Mouse (Mus musculus): ENCODE results near the gene Syt16. TPM values are rescaled to one million over a fixed set of nuclear protein-coding genes. Genes with fewer than 3 reads are reported as not detected.

Syt16 gene
- polyA plus RNA-seq, 1 experiment from 2014 or later, result 1.6 TPM

DNA sequence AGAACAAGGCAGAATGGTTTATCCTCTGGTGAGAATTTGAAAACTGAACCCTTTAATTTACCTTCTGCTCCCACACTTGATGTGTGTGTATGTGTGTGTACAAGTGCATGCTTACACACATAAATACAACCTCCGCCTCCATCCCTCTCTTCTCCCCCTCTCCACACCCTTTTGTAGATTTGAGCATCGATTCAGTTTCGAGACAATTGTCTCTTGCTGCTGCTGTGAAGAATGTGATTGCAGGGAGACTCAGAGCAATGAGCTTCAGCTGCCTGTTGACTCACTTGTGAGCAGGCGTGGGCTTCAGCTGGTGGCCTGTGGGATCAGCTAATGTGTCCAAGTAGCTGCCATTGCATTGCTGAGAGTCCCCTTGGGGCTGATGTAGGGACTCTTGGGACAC lies 46.8 kb downstream of the Syt16 start:
- Histone ChIP-seq H3K9me3 (ENCODE audit: low read depth, low read length) (no peaks in the 10 kb centered on the region), H3K4me2 (no peak overlapping the region), H3K4me1 (ENCODE audit: insufficient read depth) (no peaks in the 10 kb centered on the region), H3K27me3 (ENCODE audit: insufficient read depth, low read length) (no peaks in the 10 kb centered on the region), H3K27ac (ENCODE audit: low read depth) (no peak overlapping the region), H3K36me3 (ENCODE audit: insufficient read depth) (no peaks in the 10 kb centered on the region), H3K4me3 (ENCODE audit: low read depth, low read length) (no peak overlapping the region), H3K9ac (no peak overlapping the region)
- TF ChIP-seq CTCF (IDR thresholded peaks at IDR 0.05; ENCODE audit: low read depth), result no peak
- 75% methylated on average over 4 of the region's 4 CpGs for WGBS
- DNase-seq, result no peak
- no peak for ATAC-seq (ENCODE audit: insufficient read depth)

- H3K36me3 ChIP-seq (ENCODE audit: insufficient read depth), result no peaks in the 10 kb centered on the region
- TF ChIP-seq CTCF (IDR thresholded peaks at IDR 0.05; ENCODE audit: low read depth), result peak; percentile 77
Observed at GRCm38 (mm10) chr12:74055336-74055931, 58.0 kb downstream of the Syt16 start.

GRCm38 (mm10) chr12:74056162-74056561 lies 58.7 kb downstream of the Syt16 start:
- no peaks in the 10 kb centered on the region for H3K9me3 ChIP-seq (ENCODE audit: low read depth, low read length)
- no peak for TF ChIP-seq CTCF (IDR thresholded peaks at IDR 0.05; ENCODE audit: low read depth)
- H3K4me2 ChIP-seq, result no peak overlapping the region
- 27% methylated on average over 2 of the region's 2 CpGs for WGBS
- no peak overlapping the region for H3K9ac ChIP-seq
- no peak overlapping the region for H3K27ac ChIP-seq (ENCODE audit: low read depth)
- ATAC-seq (ENCODE audit: insufficient read depth) (peak; percentile 49; the same call in 1 of the 2 replicates), DNase-seq (peak; percentile 33)
- H3K36me3 ChIP-seq (ENCODE audit: insufficient read depth), result no peaks in the 10 kb centered on the region
- H3K4me1 ChIP-seq (ENCODE audit: insufficient read depth), result no peaks in the 10 kb centered on the region
- no peak overlapping the region for H3K4me3 ChIP-seq (ENCODE audit: low read depth, low read length)
- H3K27me3 ChIP-seq (ENCODE audit: insufficient read depth, low read length), result no peaks in the 10 kb centered on the region

More at GRCm38 (mm10) chr12:74055336-74055931, 58.0 kb downstream of the Syt16 start:
- Histone ChIP-seq H3K4me3 (ENCODE audit: low read depth, low read length) (no peak overlapping the region), H3K9ac (no peak overlapping the region), H3K4me2 (no peak overlapping the region), H3K4me1 (ENCODE audit: insufficient read depth) (no peaks in the 10 kb centered on the region), H3K27me3 (ENCODE audit: insufficient read depth, low read length) (no peaks in the 10 kb centered on the region), H3K9me3 (ENCODE audit: low read depth, low read length) (no peaks in the 10 kb centered on the region), H3K27ac (ENCODE audit: low read depth) (no peak overlapping the region)
- WGBS, result 44% methylated on average over 12 of the region's 12 CpGs
- peak; percentile 66; the same call in 1 of the 2 replicates for ATAC-seq (ENCODE audit: insufficient read depth)
- peak; percentile 79 for DNase-seq

DNA sequence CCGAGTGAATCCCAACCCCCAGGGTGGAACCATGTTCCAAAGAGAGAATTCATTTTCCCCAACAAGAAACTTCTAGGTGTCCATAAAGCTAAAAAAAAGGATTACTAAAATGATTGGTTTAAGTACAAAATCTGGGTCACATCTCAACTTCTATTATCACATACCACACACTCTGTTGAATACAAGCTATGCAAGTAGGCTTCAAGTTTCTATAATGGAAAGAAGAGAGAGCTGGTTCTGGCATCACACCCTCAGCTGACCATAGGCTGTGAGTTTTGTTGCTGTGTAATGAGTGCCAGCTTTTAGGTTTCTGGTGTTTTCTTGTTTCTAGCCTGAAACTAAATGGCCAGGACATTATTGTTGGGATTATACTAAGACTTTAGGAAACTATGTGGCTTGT lies 65.1 kb downstream of the Syt16 start:
- no peak overlapping the region for H3K4me3 ChIP-seq (ENCODE audit: low read depth, low read length)
- no peaks in the 10 kb centered on the region for H3K9me3 ChIP-seq (ENCODE audit: low read depth, low read length)
- ATAC-seq (ENCODE audit: insufficient read depth) (no peak), DNase-seq (no peak)
- no peaks in the 10 kb centered on the region for H3K27me3 ChIP-seq (ENCODE audit: insufficient read depth, low read length)
- no peak overlapping the region for H3K27ac ChIP-seq (ENCODE audit: low read depth)
- H3K4me1 ChIP-seq (ENCODE audit: insufficient read depth), result no peaks in the 10 kb centered on the region
- 73% methylated on average over 1 of the region's 1 CpGs for WGBS
- no peak for TF ChIP-seq CTCF (IDR thresholded peaks at IDR 0.05; ENCODE audit: low read depth)
- H3K36me3 ChIP-seq (ENCODE audit: insufficient read depth), result no peaks in the 10 kb centered on the region
- H3K9ac ChIP-seq, result no peak overlapping the region
- H3K4me2 ChIP-seq, result no peak overlapping the region

DNA sequence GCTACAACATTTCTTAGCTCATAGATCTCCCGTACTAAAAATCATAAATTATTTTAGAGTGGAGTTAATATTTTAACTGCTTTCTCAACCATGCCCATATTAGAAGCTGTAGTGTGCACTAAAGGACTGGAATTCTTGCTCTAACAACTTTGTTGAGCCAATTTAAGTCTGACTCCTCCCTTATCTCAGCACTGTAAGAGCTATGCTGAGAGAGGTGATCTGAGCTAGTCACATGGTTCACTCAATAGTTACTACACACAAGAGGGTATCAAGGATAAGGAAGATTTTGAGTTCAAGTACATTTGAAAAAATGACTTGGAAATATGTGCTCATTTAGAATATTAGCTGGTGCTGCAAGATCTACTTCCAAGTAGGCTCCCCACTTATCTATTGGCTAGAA lies 71.5 kb downstream of the Syt16 start:
- Histone ChIP-seq H3K9ac (no peak overlapping the region), H3K4me3 (ENCODE audit: low read depth, low read length) (no peak overlapping the region), H3K27ac (ENCODE audit: low read depth) (no peak overlapping the region), H3K27me3 (ENCODE audit: insufficient read depth, low read length) (no peaks in the 10 kb centered on the region), H3K4me2 (no peak overlapping the region), H3K4me1 (ENCODE audit: insufficient read depth) (no peaks in the 10 kb centered on the region), H3K9me3 (ENCODE audit: low read depth, low read length) (no peaks in the 10 kb centered on the region), H3K36me3 (ENCODE audit: insufficient read depth) (no peaks in the 10 kb centered on the region)
- TF ChIP-seq CTCF (IDR thresholded peaks at IDR 0.05; ENCODE audit: low read depth), result no peak
- WGBS, result 72% methylated on average over 1 of the region's 1 CpGs
- ATAC-seq (ENCODE audit: insufficient read depth), result no peak
- DNase-seq, result no peak

DNA sequence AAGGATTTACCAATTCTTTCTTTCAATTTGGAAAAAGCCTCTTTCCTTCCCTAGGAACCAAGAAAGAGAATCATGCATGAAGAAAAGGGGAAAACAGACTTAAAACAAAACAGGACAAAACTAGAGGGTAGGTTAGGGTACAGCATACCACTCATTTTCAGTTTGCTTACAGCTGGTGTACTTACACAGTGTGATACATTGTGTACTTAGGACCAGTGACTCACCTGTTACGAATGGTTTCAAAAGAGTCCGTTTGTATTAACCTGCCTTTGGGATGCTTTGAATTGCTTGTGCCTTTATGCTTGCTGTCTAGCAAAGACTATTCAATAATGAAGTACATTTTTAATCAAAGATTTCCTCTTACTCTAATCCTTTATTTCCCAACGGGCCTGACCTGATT lies 78.1 kb downstream of the Syt16 start:
- Histone ChIP-seq H3K27me3 (ENCODE audit: insufficient read depth, low read length) (no peaks in the 10 kb centered on the region), H3K27ac (ENCODE audit: low read depth) (no peak overlapping the region), H3K36me3 (ENCODE audit: insufficient read depth) (no peaks in the 10 kb centered on the region), H3K4me3 (ENCODE audit: low read depth, low read length) (no peak overlapping the region), H3K4me2 (no peak overlapping the region), H3K4me1 (ENCODE audit: insufficient read depth) (no peaks in the 10 kb centered on the region), H3K9me3 (ENCODE audit: low read depth, low read length) (no peaks in the 10 kb centered on the region), H3K9ac (no peak overlapping the region)
- no peak for TF ChIP-seq CTCF (IDR thresholded peaks at IDR 0.05; ENCODE audit: low read depth)
- WGBS, result 62% methylated on average over 3 of the region's 3 CpGs
- DNase-seq, result no peak
- ATAC-seq (ENCODE audit: insufficient read depth), result no peak

DNA sequence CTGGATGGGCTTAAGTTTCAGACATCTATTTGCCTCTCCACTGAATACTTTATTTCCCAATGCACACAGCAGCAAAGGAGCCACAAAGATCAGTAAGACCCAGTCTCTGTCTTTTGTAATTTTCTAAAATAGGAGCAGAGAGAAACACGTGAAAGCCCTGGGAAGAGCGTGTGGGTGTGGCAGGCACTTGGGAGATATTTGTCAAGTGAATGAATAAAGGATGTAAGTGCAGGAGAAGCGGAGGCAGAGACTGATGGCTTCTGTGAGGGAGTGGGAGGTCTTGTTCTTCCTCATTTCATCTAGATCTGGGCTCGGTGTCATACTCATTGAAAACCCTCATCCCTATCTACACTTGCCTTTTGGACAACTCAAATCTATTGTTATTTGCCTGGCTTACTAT lies 78.6 kb downstream of the Syt16 start:
- Histone ChIP-seq H3K4me1 (ENCODE audit: insufficient read depth) (no peaks in the 10 kb centered on the region), H3K9ac (no peak overlapping the region), H3K27ac (ENCODE audit: low read depth) (no peak overlapping the region), H3K9me3 (ENCODE audit: low read depth, low read length) (no peaks in the 10 kb centered on the region), H3K36me3 (ENCODE audit: insufficient read depth) (no peaks in the 10 kb centered on the region), H3K4me3 (ENCODE audit: low read depth, low read length) (no peak overlapping the region), H3K27me3 (ENCODE audit: insufficient read depth, low read length) (no peaks in the 10 kb centered on the region), H3K4me2 (no peak overlapping the region)
- 42% methylated on average over 4 of the region's 4 CpGs for WGBS
- ATAC-seq (ENCODE audit: insufficient read depth) (no peak), DNase-seq (no peak)
- no peak for TF ChIP-seq CTCF (IDR thresholded peaks at IDR 0.05; ENCODE audit: low read depth)

All from lung, embryonic 14.5 days (tissue).